Comparison of ENCODE assay signal across 12 mouse cellular contexts in genomic region chr13:109547006-109547587, GRCm38 (mm10).
DNase-seq lines count a peak whose midpoint lies in the region; ATAC-seq and TF ChIP-seq lines count a peak whose summit lies in the region.
"Had no signal": no experiment of that assay in that cellular context is flagged by ENCODE, and none has a peak within 500 bp of the region (broad histone marks: within the 10 kb centered on the region; RNA-seq: fewer than 3 reads in every experiment).

No protein-coding gene starts in this region.

- H3K27me3 ChIP-seq in forebrain, embryonic 12.5 days: no peaks in the 10 kb centered on the region
- no peaks in the 10 kb centered on the region for H3K27me3 ChIP-seq in forebrain, embryonic 16.5 days (replicated peaks; ENCODE audit: control insufficient read depth, insufficient read depth, low read length)
- H3K27me3 ChIP-seq in kidney, embryonic 16.5 days (ENCODE audit: insufficient read depth, low read length): no peaks in the 10 kb centered on the region
- H3K27me3 ChIP-seq in heart, embryonic 12.5 days (replicated peaks): no peaks in the 10 kb centered on the region
- H3K27me3 ChIP-seq: embryonic facial prominence, embryonic 13.5 days; hindbrain, embryonic 13.5 days; limb, embryonic 13.5 days had no signal

- no peak overlapping the region for H3K4me3 ChIP-seq in forebrain, embryonic 12.5 days (replicated peaks)
- no peak overlapping the region for H3K4me3 ChIP-seq in forebrain, embryonic 16.5 days (replicated peaks; ENCODE audit: low read length)
- no peak overlapping the region for H3K4me3 ChIP-seq in kidney, embryonic 16.5 days (ENCODE audit: low read length)
- H3K4me3 ChIP-seq in heart, embryonic 12.5 days: no peak overlapping the region
- no peak overlapping the region for H3K4me3 ChIP-seq in layer of hippocampus, adult 2 months
- H3K4me3 ChIP-seq: embryonic facial prominence, embryonic 13.5 days; heart, embryonic 10.5 days; hindbrain, embryonic 13.5 days; limb, embryonic 13.5 days had no signal

- no peak for TF ChIP-seq CTCF in layer of hippocampus, adult 2 months (conservative IDR thresholded peaks at IDR 0.05)

- 87% methylated on average over 10 of the region's 10 CpGs for WGBS in forebrain, embryonic 12.5 days
- WGBS in forebrain, embryonic 16.5 days: 83% methylated on average over 10 of the region's 10 CpGs
- 87% methylated on average over 10 of the region's 10 CpGs for WGBS in kidney, embryonic 16.5 days
- 70% methylated on average over 10 of the region's 10 CpGs for WGBS in heart, embryonic 12.5 days

- no peaks in the 10 kb centered on the region for H3K4me1 ChIP-seq in forebrain, embryonic 12.5 days
- H3K4me1 ChIP-seq in forebrain, embryonic 16.5 days (replicated peaks; ENCODE audit: control insufficient read depth, insufficient read depth, low read length): peaks cover 13% of the 10 kb centered on the region
- no peaks in the 10 kb centered on the region for H3K4me1 ChIP-seq in kidney, embryonic 16.5 days (ENCODE audit: insufficient read depth, low read length)
- no peaks in the 10 kb centered on the region for H3K4me1 ChIP-seq in heart, embryonic 12.5 days (replicated peaks)
- H3K4me1 ChIP-seq: embryonic facial prominence, embryonic 13.5 days; heart, embryonic 10.5 days had no signal

- H3K27ac ChIP-seq in forebrain, embryonic 12.5 days: no peak overlapping the region
- no peak overlapping the region for H3K27ac ChIP-seq in forebrain, embryonic 16.5 days (ENCODE audit: low read length)
- H3K27ac ChIP-seq in kidney, embryonic 16.5 days (ENCODE audit: low read length): no peak overlapping the region
- no peak overlapping the region for H3K27ac ChIP-seq in heart, embryonic 12.5 days (ENCODE audit: poor library complexity, severe bottlenecking)
- H3K27ac ChIP-seq in layer of hippocampus, adult 2 months: no peak overlapping the region
- H3K27ac ChIP-seq: embryonic facial prominence, embryonic 13.5 days; heart, embryonic 10.5 days; hindbrain, embryonic 13.5 days; limb, embryonic 13.5 days had no signal

- no peaks in the 10 kb centered on the region for H3K9me3 ChIP-seq in forebrain, embryonic 12.5 days
- no peaks in the 10 kb centered on the region for H3K9me3 ChIP-seq in forebrain, embryonic 16.5 days (ENCODE audit: control insufficient read depth, low read length)
- H3K9me3 ChIP-seq in kidney, embryonic 16.5 days (ENCODE audit: low read length): no peaks in the 10 kb centered on the region
- no peaks in the 10 kb centered on the region for H3K9me3 ChIP-seq in heart, embryonic 12.5 days (replicated peaks)
- H3K9me3 ChIP-seq: embryonic facial prominence, embryonic 13.5 days; heart, embryonic 10.5 days; hindbrain, embryonic 13.5 days; limb, embryonic 13.5 days had no signal

- H3K36me3 ChIP-seq in forebrain, embryonic 12.5 days (replicated peaks): no peaks in the 10 kb centered on the region
- no peaks in the 10 kb centered on the region for H3K36me3 ChIP-seq in forebrain, embryonic 16.5 days (ENCODE audit: control insufficient read depth, insufficient read depth)
- no peaks in the 10 kb centered on the region for H3K36me3 ChIP-seq in kidney, embryonic 16.5 days (ENCODE audit: insufficient read depth, low read length)
- H3K36me3 ChIP-seq in heart, embryonic 12.5 days: no peaks in the 10 kb centered on the region
- H3K36me3 ChIP-seq: embryonic facial prominence, embryonic 13.5 days; heart, embryonic 10.5 days; hindbrain, embryonic 13.5 days; limb, embryonic 13.5 days had no signal

- no peak overlapping the region for H3K4me2 ChIP-seq in forebrain, embryonic 12.5 days
- H3K4me2 ChIP-seq in forebrain, embryonic 16.5 days (ENCODE audit: low read length): no peak overlapping the region
- no peak overlapping the region for H3K4me2 ChIP-seq in kidney, embryonic 16.5 days (replicated peaks; ENCODE audit: low read depth, low read length)
- H3K4me2 ChIP-seq in heart, embryonic 12.5 days: no peak overlapping the region
- H3K4me2 ChIP-seq: embryonic facial prominence, embryonic 13.5 days; hindbrain, embryonic 13.5 days had no signal

- DNase-seq in thymus, postnatal 25 days: peak; percentile 2
- DNase-seq in thymus, postnatal 36 days: no peak
- DNase-seq in lung, postnatal 10 days: no peak
- no peak for DNase-seq in layer of hippocampus, adult 2 months (ENCODE audit: low spot score in 2 of 2)

- no peak overlapping the region for H3K9ac ChIP-seq in forebrain, embryonic 12.5 days
- H3K9ac ChIP-seq in forebrain, embryonic 16.5 days (replicated peaks; ENCODE audit: low read depth, low read length): no peak overlapping the region
- H3K9ac ChIP-seq in kidney, embryonic 16.5 days (replicated peaks; ENCODE audit: low read length): no peak overlapping the region
- no peak overlapping the region for H3K9ac ChIP-seq in heart, embryonic 12.5 days
- H3K9ac ChIP-seq: embryonic facial prominence, embryonic 13.5 days; hindbrain, embryonic 13.5 days; limb, embryonic 13.5 days had no signal

- peak; percentile 52 for ATAC-seq in forebrain, embryonic 12.5 days (ENCODE audit: low FRiP score)
- ATAC-seq in forebrain, embryonic 16.5 days: no peak
- ATAC-seq in kidney, embryonic 16.5 days (ENCODE audit: low FRiP score, low TSS enrichment): peak; percentile 42; the same call in 1 of the 2 replicates
- ATAC-seq in heart, embryonic 12.5 days (ENCODE audit: insufficient number of reproducible peaks, low FRiP score): no peak

Comparison
In these comparisons a context has a peak if more than half of its experiments do, and no peak if none do; other contexts are left out.
1. ATAC-seq: peak in forebrain, embryonic 12.5 days (single experiment) and kidney, embryonic 16.5 days (single experiment); none in forebrain, embryonic 16.5 days (single experiment) and heart, embryonic 12.5 days (single experiment).